Mouse (Mus musculus): ENCODE data around the gene Pdcd11. TPM values are rescaled to one million over a fixed set of nuclear protein-coding genes. Genes with fewer than 3 reads are reported as not detected.
"Not testable (repeated sequence)": the region's sequence is repeated elsewhere in the genome, so short reads cannot be mapped to it uniquely, and the experiment has no call there.

The Pdcd11 gene
- total RNA-seq, 2 experiments from 2014 or later = 18.9 to 20.5 TPM

- no peak for DNase-seq
These were observed 37.6 kb downstream of the Pdcd11 start for GRCm38 (mm10) chr19:47128164-47128563.

- DNase-seq = no peak
These were observed 38.3 kb downstream of the Pdcd11 start for GRCm38 (mm10) chr19:47128835-47129234.

- DNase-seq = no peak
These were observed 40.1 kb downstream of the Pdcd11 start for GRCm38 (mm10) chr19:47130551-47131125.

GRCm38 (mm10) chr19:47133161-47133560 lies 42.6 kb downstream of the Pdcd11 start:
- no peak for DNase-seq

GRCm38 (mm10) chr19:47135568-47135967 lies 45.0 kb downstream of the Pdcd11 start:
- no peak for DNase-seq

GRCm38 (mm10) chr19:47136170-47136569 lies 45.6 kb downstream of the Pdcd11 start:
- no peak for DNase-seq

- peak; percentile 64 for DNase-seq
These were observed 46.5 kb downstream of the Pdcd11 start for GRCm38 (mm10) chr19:47137051-47137581.

GRCm38 (mm10) chr19:47137771-47138421 lies 47.3 kb downstream of the Pdcd11 start, which contains the start of gene Calhm2:
TSS of gene Calhm2 (minus strand) at chr19:47138294.
- peak; percentile 67 for DNase-seq

- not testable (repeated sequence) for DNase-seq
These were observed 49.0 kb downstream of the Pdcd11 start for GRCm38 (mm10) chr19:47139611-47140010.

- no peak for DNase-seq
These were observed 51.9 kb downstream of the Pdcd11 start for GRCm38 (mm10) chr19:47142438-47142837.

GRCm38 (mm10) chr19:47144154-47144553 lies 53.6 kb downstream of the Pdcd11 start, which contains the start of gene Calhm1:
TSS of gene Calhm1 (minus strand) at chr19:47144254.
- DNase-seq = no peak

GRCm38 (mm10) chr19:47148267-47148847 lies 57.8 kb downstream of the Pdcd11 start:
- no peak for DNase-seq

GRCm38 (mm10) chr19:47149854-47150253 lies 59.3 kb downstream of the Pdcd11 start:
- DNase-seq = peak; percentile 44

- DNase-seq = peak; percentile 51
These were observed 60.9 kb downstream of the Pdcd11 start for GRCm38 (mm10) chr19:47151332-47152061.

GRCm38 (mm10) chr19:47152062-47152369 lies 61.4 kb downstream of the Pdcd11 start:
- DNase-seq = no peak

GRCm38 (mm10) chr19:47153767-47154166 lies 63.2 kb downstream of the Pdcd11 start:
- DNase-seq = no peak

- DNase-seq = no peak
These were observed 67.1 kb downstream of the Pdcd11 start, which contains the start of gene Calhm3 for GRCm38 (mm10) chr19:47157664-47158063. TSS of gene Calhm3 (minus strand) at chr19:47157764.

- no peak for DNase-seq
These were observed 71.1 kb downstream of the Pdcd11 start for GRCm38 (mm10) chr19:47161669-47162068.

GRCm38 (mm10) chr19:47163176-47163744 lies 72.7 kb downstream of the Pdcd11 start:
- no peak for DNase-seq

- no peak for DNase-seq
These were observed 76.2 kb downstream of the Pdcd11 start for GRCm38 (mm10) chr19:47166758-47167157.

GRCm38 (mm10) chr19:47167617-47168214 lies 77.1 kb downstream of the Pdcd11 start:
- DNase-seq = no peak

GRCm38 (mm10) chr19:47168223-47168622 lies 77.7 kb downstream of the Pdcd11 start:
- DNase-seq = peak; percentile 34
